Mouse (Mus musculus) pancreas, adult 10 weeks (tissue): Measurements from ENCODE around the gene Gpr3. TPM values are rescaled to one million over a fixed set of nuclear protein-coding genes. Genes with fewer than 3 reads are reported as not detected.

Experiments used
- polyA plus RNA-seq: library from polyadenylated mRNA; stranded (reverse); fragments of 350-450 nt; fragmentation: Illumina TruSeq; extraction: RNeasy Lipid Tissue Mini Kit (QIAGEN cat#74804); gene quantifications from one replicate; pipeline ENCODE4 v1.2.3, GENCODE M21; 2015; ENCODE audit warnings: low read depth, low replicate concordance; ENCODE audit not compliant: insufficient read depth

Gene Gpr3
- not detected for polyA plus RNA-seq

GRCm38 (mm10) chr4:133211751-133212561 lies at the start of gene Gpr3, which contains the start of gene Cd164l2:
TSS of gene Gpr3 (minus strand) at chr4:133212536.
TSS of gene Cd164l2 (plus strand) at chr4:133212131.

GRCm38 (mm10) chr4:133240490-133240921 lies 28.2 kb upstream of the Gpr3 start, which contains the start of gene Map3k6:
TSS of gene Map3k6 (plus strand) at chr4:133240818.

Other genes starting within 250 kb of the Gpr3 start
- 0.46 TPM for gene Fgr, start 238.4 kb downstream of the Gpr3 start, polyA plus RNA-seq
- 5.5 TPM for gene Ahdc1, start 201.3 kb downstream of the Gpr3 start, polyA plus RNA-seq
- gene Wasf2, start 82.0 kb downstream of the Gpr3 start, polyA plus RNA-seq, result 12.5 TPM
- gene Cd164l2, start 405 bp downstream of the Gpr3 start, polyA plus RNA-seq, result 0.90 TPM
- gene Map3k6, start 28.3 kb upstream of the Gpr3 start, polyA plus RNA-seq, result 6.7 TPM
- gene Sytl1, start 50.6 kb upstream of the Gpr3 start, polyA plus RNA-seq, result 17.0 TPM
- 12.5 TPM for gene Tmem222, start 65.3 kb upstream of the Gpr3 start, polyA plus RNA-seq
- 7.4 TPM for gene Wdtc1, start 140.9 kb upstream of the Gpr3 start, polyA plus RNA-seq
- gene Slc9a1, start 157.2 kb upstream of the Gpr3 start, polyA plus RNA-seq, result 10.4 TPM